ENCODE assay signal across 24 mouse cellular contexts in genomic region chr11:107093871-107094270, GRCm38 (mm10). TPM values are rescaled to one million over a fixed set of nuclear protein-coding genes. Genes with fewer than 3 reads are reported as not detected.
DNase-seq lines count a peak whose midpoint lies in the region; ATAC-seq and TF ChIP-seq lines count a peak whose summit lies in the region.
"Had no signal": no experiment of that assay in that cellular context is flagged by ENCODE, and none has a peak within 500 bp of the region (broad histone marks: within the 10 kb centered on the region; RNA-seq: fewer than 3 reads in every experiment).

No protein-coding gene starts in this region.

- 79% methylated on average over 7 of the region's 7 CpGs for WGBS in kidney, embryonic 15.5 days
- WGBS in stomach, postnatal 0 days, result 87% methylated on average over 7 of the region's 7 CpGs

- ATAC-seq in kidney, embryonic 15.5 days (replicated peaks; ENCODE audit: low FRiP score), result peak; percentile 36; the same call in 1 of the 2 replicates
- ATAC-seq in stomach, postnatal 0 days (ENCODE audit: low FRiP score, low TSS enrichment), result no peak
- ATAC-seq: forebrain, postnatal 0 days had no signal

- no peak overlapping the region for H3K4me2 ChIP-seq in kidney, embryonic 15.5 days
- no peak overlapping the region for H3K4me2 ChIP-seq in stomach, postnatal 0 days (replicated peaks; ENCODE audit: low read depth)
- H3K4me2 ChIP-seq: embryonic facial prominence, embryonic 12.5 days; heart, embryonic 13.5 days; hindbrain, embryonic 12.5 days; limb, embryonic 13.5 days; midbrain, embryonic 11.5 days had no signal

- TF ChIP-seq CTCF in stomach, postnatal 0 days (IDR thresholded peaks at IDR 0.05; ENCODE audit: low read depth), result no peak

- H3K27me3 ChIP-seq in kidney, embryonic 15.5 days, result no peaks in the 10 kb centered on the region
- no peaks in the 10 kb centered on the region for H3K27me3 ChIP-seq in stomach, postnatal 0 days (ENCODE audit: control insufficient read depth, insufficient read depth, low read length)
- H3K27me3 ChIP-seq: embryonic facial prominence, embryonic 12.5 days; heart, embryonic 13.5 days; hindbrain, embryonic 12.5 days; limb, embryonic 13.5 days had no signal

- DNase-seq in kidney, adult 18-20 months, result no peak
- DNase-seq in brain, adult 2 months (ENCODE audit: low read depth, low spot score), result peak; percentile 89
- peak; percentile 39 for DNase-seq in cerebellum, adult 11 months
- peak; percentile 69 for DNase-seq in cerebellum, adult 9-11 months
- DNase-seq in layer of hippocampus, postnatal 14 days (ENCODE audit: low spot score in 2 of 2), result no peak
- DNase-seq in adrenal gland, postnatal 25 days, result no peak
- no peak for DNase-seq in stomach, postnatal 0 days (ENCODE audit: low spot score)
- DNase-seq: adrenal gland, adult 2 months; forebrain, postnatal 0 days; heart, adult 18-20 months; heart, postnatal 14 days; kidney, adult 11 months; kidney, postnatal 14 days; layer of hippocampus, postnatal 36 days; right cerebral cortex, postnatal 25 days; thymus, postnatal 25 days had no signal

- H3K27ac ChIP-seq in kidney, embryonic 15.5 days, result no peak overlapping the region
- H3K27ac ChIP-seq in stomach, postnatal 0 days (replicated peaks), result no peak overlapping the region
- H3K27ac ChIP-seq: embryonic facial prominence, embryonic 12.5 days; heart, embryonic 13.5 days; hindbrain, embryonic 12.5 days; layer of hippocampus, adult 2 months; limb, embryonic 13.5 days; liver, embryonic 14.5 days had no signal

- peaks cover 81% of the 10 kb centered on the region for H3K36me3 ChIP-seq in kidney, embryonic 15.5 days
- H3K36me3 ChIP-seq in stomach, postnatal 0 days (ENCODE audit: control insufficient read depth, insufficient read depth, low read length), result peaks cover 13% of the 10 kb centered on the region

- H3K4me1 ChIP-seq in kidney, embryonic 15.5 days, result no peaks in the 10 kb centered on the region
- no peaks in the 10 kb centered on the region for H3K4me1 ChIP-seq in stomach, postnatal 0 days (replicated peaks; ENCODE audit: control insufficient read depth, insufficient read depth)
- H3K4me1 ChIP-seq: embryonic facial prominence, embryonic 12.5 days; hindbrain, embryonic 12.5 days; limb, embryonic 13.5 days had no signal

- no peak overlapping the region for H3K9ac ChIP-seq in kidney, embryonic 15.5 days
- H3K9ac ChIP-seq in stomach, postnatal 0 days (ENCODE audit: low read length), result no peak overlapping the region
- H3K9ac ChIP-seq: embryonic facial prominence, embryonic 12.5 days; forebrain, postnatal 0 days; heart, embryonic 13.5 days; hindbrain, embryonic 12.5 days; limb, embryonic 13.5 days; liver, embryonic 14.5 days had no signal

- H3K4me3 ChIP-seq in kidney, embryonic 15.5 days (replicated peaks), result no peak overlapping the region
- H3K4me3 ChIP-seq in stomach, postnatal 0 days (ENCODE audit: low read depth, low read length), result no peak overlapping the region
- H3K4me3 ChIP-seq: embryonic facial prominence, embryonic 12.5 days; heart, embryonic 13.5 days; hindbrain, embryonic 12.5 days; layer of hippocampus, adult 2 months; limb, embryonic 13.5 days had no signal

- TF ChIP-seq EP300 in stomach, postnatal 0 days (optimal IDR thresholded peaks at IDR 0.05), result no peak

- no peaks in the 10 kb centered on the region for H3K9me3 ChIP-seq in kidney, embryonic 15.5 days (replicated peaks)
- no peaks in the 10 kb centered on the region for H3K9me3 ChIP-seq in stomach, postnatal 0 days (ENCODE audit: control insufficient read depth, low read length)
- H3K9me3 ChIP-seq: embryonic facial prominence, embryonic 12.5 days; heart, embryonic 13.5 days; hindbrain, embryonic 12.5 days; limb, embryonic 13.5 days had no signal

RNA-seq across cellular contexts. Expression of gene Bptf, which starts 38.1 kb away (rescaled TPM):
- polyA plus RNA-seq in kidney, embryonic 15.5 days (2015; fragmentation: Nextera tagmentation; extraction: Ambion mirVana), result 31.4 and 35.0 TPM in 2 replicates
- 10 to 100 TPM; 62.7 to 68.0 TPM for total RNA-seq in layer of hippocampus, postnatal 14 days (2021)
- 50.9 and 52.9 TPM in 2 replicates for total RNA-seq in adrenal gland, postnatal 25 days (2021)
- 11.8 and 13.8 TPM in 2 replicates for polyA plus RNA-seq in stomach, postnatal 0 days (2015; fragmentation: Nextera tagmentation; extraction: Ambion mirVana)

Comparison
In these comparisons a context has a peak if more than half of its experiments do, and no peak if none do; other contexts are left out.
1. DNase-seq: peak in brain, adult 2 months (single experiment), cerebellum, adult 11 months (single experiment) and cerebellum, adult 9-11 months (single experiment); none in kidney, adult 18-20 months (single experiment), layer of hippocampus, postnatal 14 days (0 of 2), adrenal gland, postnatal 25 days (single experiment) and stomach, postnatal 0 days (single experiment).